Mouse (Mus musculus) megakaryocyte, embryonic 14.5 days (primary cell): Measurements from ENCODE around the gene Selplg.

Experiments used
- FLI1 ChIP-seq: IDR thresholded peaks from 2 replicates; pipeline ENCODE4 v1.6.1; 2012; ENCODE audit warnings: low read length, inconsistent platforms, mixed read lengths
- GATA1 ChIP-seq: IDR thresholded peaks from 3 replicates; pipeline ENCODE4 v1.6.1; 2012; ENCODE audit warnings: mixed read lengths, low read length, inconsistent platforms, borderline replicate concordance

DNA sequence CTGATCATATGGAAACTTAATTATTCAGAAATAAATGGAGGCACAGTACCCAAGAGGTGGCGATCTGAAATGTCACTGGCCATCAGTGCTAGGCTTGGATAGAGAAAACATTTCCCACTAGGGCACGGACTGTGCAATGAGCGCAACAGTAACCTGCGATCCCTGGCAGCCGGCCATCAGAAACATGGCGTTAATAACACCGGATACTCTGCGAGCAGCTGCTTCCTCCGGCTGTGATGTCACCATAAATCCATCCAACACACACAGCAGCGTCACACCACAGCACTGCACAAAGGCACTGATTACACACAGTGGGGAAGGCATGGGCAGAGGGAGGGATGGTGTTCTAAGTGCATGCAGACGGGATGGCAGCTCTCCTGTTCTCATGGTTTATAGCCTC, 36.7 kb upstream of the Selplg start:
- TF ChIP-seq GATA1: no peak
- no peak for TF ChIP-seq FLI1
